Comparison of ENCODE assay signal across 24 mouse cellular contexts in the genomic region with DNA sequence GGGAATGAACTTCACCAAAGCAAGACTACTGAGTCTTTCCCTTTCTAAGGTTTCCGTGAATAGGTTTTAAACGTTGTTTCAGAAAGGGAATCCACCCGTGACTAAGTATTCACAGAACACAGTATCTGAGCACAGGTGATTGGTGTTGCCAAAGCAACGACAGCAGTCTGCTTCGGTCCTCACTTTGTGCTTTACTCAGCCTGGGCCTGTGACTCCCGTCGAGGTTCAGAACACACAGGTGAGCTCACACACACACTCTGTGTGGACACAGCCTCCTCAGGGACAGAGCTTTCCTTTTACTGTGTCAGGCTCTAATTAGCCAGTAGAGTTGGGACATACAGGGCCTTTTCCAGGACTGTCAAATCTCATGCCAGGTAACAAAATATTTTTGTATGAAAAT.
A peak's percentile ranks its signal among the peaks of the same experiment; 100 is the strongest.
DNase-seq lines count a peak whose midpoint lies in the region; ATAC-seq lines count a peak whose summit lies in the region.
"Had no signal": no experiment of that assay in that cellular context is flagged by ENCODE, and none has a peak within 500 bp of the region (broad histone marks: within the 10 kb centered on the region; RNA-seq: fewer than 3 reads in every experiment).

No protein-coding gene starts in this region.

- H3K4me2 ChIP-seq in hindbrain, embryonic 16.5 days (ENCODE audit: low read length) = no peak overlapping the region
- H3K4me2 ChIP-seq in hindbrain, embryonic 11.5 days (replicated peaks; ENCODE audit: low read depth, low read length) = no peak overlapping the region
- no peak overlapping the region for H3K4me2 ChIP-seq in midbrain, embryonic 16.5 days (ENCODE audit: low read length)
- no peak overlapping the region for H3K4me2 ChIP-seq in midbrain, embryonic 13.5 days (replicated peaks)
- H3K4me2 ChIP-seq in forebrain, embryonic 14.5 days (ENCODE audit: low read length) = no peak overlapping the region
- H3K4me2 ChIP-seq: heart, embryonic 13.5 days; liver, embryonic 15.5 days; lung, embryonic 14.5 days; neural tube, embryonic 15.5 days had no signal

- no peaks in the 10 kb centered on the region for H3K36me3 ChIP-seq in hindbrain, embryonic 16.5 days (ENCODE audit: control insufficient read depth, insufficient read depth, low read length)
- H3K36me3 ChIP-seq in hindbrain, embryonic 11.5 days (ENCODE audit: control insufficient read depth, insufficient read depth, low read length) = no peaks in the 10 kb centered on the region
- H3K36me3 ChIP-seq in midbrain, embryonic 16.5 days (ENCODE audit: control insufficient read depth, insufficient read depth, low read length) = no peaks in the 10 kb centered on the region
- no peaks in the 10 kb centered on the region for H3K36me3 ChIP-seq in midbrain, embryonic 13.5 days
- H3K36me3 ChIP-seq in forebrain, embryonic 14.5 days (ENCODE audit: control insufficient read depth, insufficient read depth, low read length) = no peaks in the 10 kb centered on the region
- H3K36me3 ChIP-seq: heart, embryonic 13.5 days; liver, embryonic 15.5 days; neural tube, embryonic 15.5 days had no signal

- H3K9me3 ChIP-seq in hindbrain, embryonic 16.5 days (ENCODE audit: control insufficient read depth, low read length) = no peaks in the 10 kb centered on the region
- no peaks in the 10 kb centered on the region for H3K9me3 ChIP-seq in hindbrain, embryonic 11.5 days (ENCODE audit: control insufficient read depth, low read length)
- H3K9me3 ChIP-seq in midbrain, embryonic 16.5 days (replicated peaks; ENCODE audit: control insufficient read depth, low read length, poor library complexity, severe bottlenecking) = 0 out of 2 replicates have a peak, but pooled peaks cover 3% of the 10 kb centered on the region
- no peaks in the 10 kb centered on the region for H3K9me3 ChIP-seq in midbrain, embryonic 13.5 days
- H3K9me3 ChIP-seq in forebrain, embryonic 14.5 days (replicated peaks; ENCODE audit: control insufficient read depth, low read length) = no peaks in the 10 kb centered on the region
- H3K9me3 ChIP-seq: heart, embryonic 13.5 days; liver, embryonic 15.5 days; neural tube, embryonic 15.5 days had no signal

- H3K4me1 ChIP-seq in hindbrain, embryonic 16.5 days (ENCODE audit: control insufficient read depth, insufficient read depth, low read depth, low read length) = no peaks in the 10 kb centered on the region
- H3K4me1 ChIP-seq in hindbrain, embryonic 11.5 days (replicated peaks; ENCODE audit: control insufficient read depth, insufficient read depth, low read length) = no peaks in the 10 kb centered on the region
- H3K4me1 ChIP-seq in midbrain, embryonic 16.5 days (ENCODE audit: control insufficient read depth, insufficient read depth, low read length) = no peaks in the 10 kb centered on the region
- no peaks in the 10 kb centered on the region for H3K4me1 ChIP-seq in midbrain, embryonic 13.5 days (replicated peaks)
- peaks cover 9% of the 10 kb centered on the region; the same call in 1 of the 2 replicates for H3K4me1 ChIP-seq in forebrain, embryonic 14.5 days (ENCODE audit: control insufficient read depth, insufficient read depth, low read length)
- H3K4me1 ChIP-seq: heart, embryonic 13.5 days; liver, embryonic 15.5 days; neural tube, embryonic 15.5 days had no signal

- no peak overlapping the region for H3K27ac ChIP-seq in hindbrain, embryonic 16.5 days (ENCODE audit: low read depth, low read length)
- no peak overlapping the region for H3K27ac ChIP-seq in hindbrain, embryonic 11.5 days (ENCODE audit: low read depth, low read length)
- no peak overlapping the region for H3K27ac ChIP-seq in midbrain, embryonic 16.5 days (ENCODE audit: low read length)
- no peak overlapping the region for H3K27ac ChIP-seq in midbrain, embryonic 13.5 days
- no peak overlapping the region for H3K27ac ChIP-seq in forebrain, embryonic 14.5 days (ENCODE audit: low read depth, low read length)
- H3K27ac ChIP-seq: heart, embryonic 13.5 days; liver, embryonic 15.5 days; neural tube, embryonic 15.5 days; stomach, postnatal 0 days had no signal

- 48% methylated on average over 7 of the region's 7 CpGs for WGBS in hindbrain, embryonic 16.5 days
- WGBS in hindbrain, embryonic 11.5 days = 53% methylated on average over 7 of the region's 7 CpGs
- WGBS in midbrain, embryonic 16.5 days = 25% methylated on average over 7 of the region's 7 CpGs
- 32% methylated on average over 7 of the region's 7 CpGs for WGBS in midbrain, embryonic 13.5 days
- WGBS in forebrain, embryonic 14.5 days = 15% methylated on average over 7 of the region's 7 CpGs

- no peaks in the 10 kb centered on the region for H3K27me3 ChIP-seq in hindbrain, embryonic 16.5 days (replicated peaks; ENCODE audit: control insufficient read depth, insufficient read depth, low read length)
- no peaks in the 10 kb centered on the region for H3K27me3 ChIP-seq in hindbrain, embryonic 11.5 days (ENCODE audit: control insufficient read depth, insufficient read depth, low read length)
- no peaks in the 10 kb centered on the region for H3K27me3 ChIP-seq in midbrain, embryonic 16.5 days (ENCODE audit: control insufficient read depth, insufficient read depth, low read depth, low read length)
- no peaks in the 10 kb centered on the region for H3K27me3 ChIP-seq in midbrain, embryonic 13.5 days
- H3K27me3 ChIP-seq in forebrain, embryonic 14.5 days (replicated peaks; ENCODE audit: control insufficient read depth, insufficient read depth, low read length) = no peaks in the 10 kb centered on the region
- H3K27me3 ChIP-seq: heart, embryonic 13.5 days; liver, embryonic 15.5 days; neural tube, embryonic 15.5 days had no signal

- ATAC-seq in hindbrain, embryonic 16.5 days = peak; percentile 48; the same call in 1 of the 2 replicates
- ATAC-seq in hindbrain, embryonic 11.5 days (ENCODE audit: low FRiP score) = no peak
- 0 out of 2 replicates have a peak, but pooled peaks have one; percentile 51 for ATAC-seq in midbrain, embryonic 16.5 days
- no peak for ATAC-seq in midbrain, embryonic 13.5 days
- peak; percentile 52 for ATAC-seq in forebrain, embryonic 14.5 days
- ATAC-seq: activated CD4-positive, CD25-positive, alpha-beta regulatory T cell, adult 4 months; intestine, embryonic 16.5 days had no signal

- H3K9ac ChIP-seq in hindbrain, embryonic 16.5 days (ENCODE audit: low read depth, low read length) = no peak overlapping the region
- no peak overlapping the region for H3K9ac ChIP-seq in hindbrain, embryonic 11.5 days (ENCODE audit: low read depth, low read length)
- H3K9ac ChIP-seq in midbrain, embryonic 16.5 days (ENCODE audit: low read depth, low read length) = no peak overlapping the region
- H3K9ac ChIP-seq in midbrain, embryonic 13.5 days (replicated peaks) = no peak overlapping the region
- no peak overlapping the region for H3K9ac ChIP-seq in forebrain, embryonic 14.5 days (ENCODE audit: low read length)
- H3K9ac ChIP-seq: heart, embryonic 13.5 days; liver, embryonic 15.5 days; lung, embryonic 14.5 days; neural tube, embryonic 15.5 days had no signal

- no peak overlapping the region for H3K4me3 ChIP-seq in hindbrain, embryonic 16.5 days (ENCODE audit: low read length)
- H3K4me3 ChIP-seq in hindbrain, embryonic 11.5 days (ENCODE audit: low read depth, low read length) = no peak overlapping the region
- H3K4me3 ChIP-seq in midbrain, embryonic 16.5 days (ENCODE audit: low read depth, low read length) = no peak overlapping the region
- H3K4me3 ChIP-seq in midbrain, embryonic 13.5 days (replicated peaks) = no peak overlapping the region
- H3K4me3 ChIP-seq in forebrain, embryonic 14.5 days (ENCODE audit: low read depth, low read length) = no peak overlapping the region
- H3K4me3 ChIP-seq: heart, embryonic 13.5 days; liver, embryonic 15.5 days; neural tube, embryonic 15.5 days had no signal

- DNase-seq in hindbrain, embryonic 11.5 days (ENCODE audit: low spot score) = no peak
- peak; percentile 22 for DNase-seq in forebrain, embryonic 14.5 days (ENCODE audit: low spot score)
- no peak for DNase-seq in layer of hippocampus, adult 9-11 months
- no peak for DNase-seq in liver
- DNase-seq: adrenal gland, adult 2 months; B cell, adult 2 months; cerebellum, adult 8-10 months; cerebellum, postnatal 25 days; heart, postnatal 10 days; kidney, adult 9 months; kidney, postnatal 10 days; lung, embryonic 14.5 days; lung, postnatal 14 days; thymus, adult 18-20 months; thymus, postnatal 25 days had no signal

Comparison
In these comparisons a context has a peak if more than half of its experiments do, and no peak if none do; other contexts are left out.
1. ATAC-seq: peak in hindbrain, embryonic 16.5 days (single experiment), midbrain, embryonic 16.5 days (single experiment) and forebrain, embryonic 14.5 days (single experiment); none in hindbrain, embryonic 11.5 days (single experiment) and midbrain, embryonic 13.5 days (single experiment).